Mouse (Mus musculus) intestine, embryonic 16.5 days (tissue): ENCODE measurements around the gene Rad17. TPM values are rescaled to one million over a fixed set of nuclear protein-coding genes. Genes with fewer than 3 reads are reported as not detected.
A peak's percentile ranks its signal among the peaks of the same experiment; 100 is the strongest.

Experiments used
- ATAC-seq: fragments of 200-750 bp; cut with Nextera tagmentation; 2 replicates; pipeline ENCODE4 v1.8.0; 2017; ENCODE audit warnings: moderate TSS enrichment, moderate library complexity
- H3K27ac ChIP-seq: fragments of 300-500 bp; sonication (generic); 2 replicates; pipeline ENCODE4 v1.5.1; 2014; ENCODE audit warnings: mild to moderate bottlenecking, low read length
- H3K27me3 ChIP-seq: fragments of 300-500 bp; sonication (generic); replicated peaks from 2 replicates; pipeline ENCODE4 v1.6.1; 2014; ENCODE audit warnings: low read length, control low read depth, mixed read lengths; ENCODE audit not compliant: control insufficient read depth, insufficient read depth
- H3K36me3 ChIP-seq: fragments of 300-500 bp; sonication (generic); 2 replicates; pipeline ENCODE4 v1.6.1; 2014; ENCODE audit warnings: low read length, control low read depth; ENCODE audit not compliant: control insufficient read depth, insufficient read depth
- H3K4me1 ChIP-seq: fragments of 300-500 bp; sonication (generic); 2 replicates; pipeline ENCODE4 v1.6.1; 2014; ENCODE audit warnings: low read length, control low read depth, mixed read lengths; ENCODE audit not compliant: control insufficient read depth, insufficient read depth
- H3K4me2 ChIP-seq: fragments of 300-500 bp; sonication (generic); 2 replicates; pipeline ENCODE4 v1.6.1; 2014; ENCODE audit warnings: low read depth, low read length, control low read depth
- H3K4me3 ChIP-seq: fragments of 300-500 bp; sonication (generic); 2 replicates; pipeline ENCODE4 v1.5.1; 2014; ENCODE audit warnings: mild to moderate bottlenecking, low read length
- H3K9ac ChIP-seq: fragments of 300-500 bp; sonication (generic); 2 replicates; pipeline ENCODE4 v1.6.1; 2014; ENCODE audit warnings: low read depth, low read length
- H3K9me3 ChIP-seq: fragments of 300-500 bp; sonication (generic); 2 replicates; pipeline ENCODE4 v1.6.1; 2016; ENCODE audit warnings: low read length, control low read depth; ENCODE audit not compliant: control insufficient read depth
- WGBS: fragments of 180-500 bp; shearing (Covaris S2); extraction: QIAGEN DNeasy Blood & Tissue Kit; methylation state at CpG from one replicate; pipeline ENCODE4 v1.1.7; 2014; 5-methylcytosine and 5-hydroxymethylcytosine counted together
- polyA plus RNA-seq: library from polyadenylated mRNA; unstranded; fragments of >200 nt; fragmentation: Nextera tagmentation; extraction: Ambion mirVana; gene quantifications from 2 replicates; pipeline ENCODE4 v1.2.1, GENCODE M21; 2015

Rad17 gene
- polyA plus RNA-seq, 1 experiment from 2014 or later, result 15.8 TPM

DNA sequence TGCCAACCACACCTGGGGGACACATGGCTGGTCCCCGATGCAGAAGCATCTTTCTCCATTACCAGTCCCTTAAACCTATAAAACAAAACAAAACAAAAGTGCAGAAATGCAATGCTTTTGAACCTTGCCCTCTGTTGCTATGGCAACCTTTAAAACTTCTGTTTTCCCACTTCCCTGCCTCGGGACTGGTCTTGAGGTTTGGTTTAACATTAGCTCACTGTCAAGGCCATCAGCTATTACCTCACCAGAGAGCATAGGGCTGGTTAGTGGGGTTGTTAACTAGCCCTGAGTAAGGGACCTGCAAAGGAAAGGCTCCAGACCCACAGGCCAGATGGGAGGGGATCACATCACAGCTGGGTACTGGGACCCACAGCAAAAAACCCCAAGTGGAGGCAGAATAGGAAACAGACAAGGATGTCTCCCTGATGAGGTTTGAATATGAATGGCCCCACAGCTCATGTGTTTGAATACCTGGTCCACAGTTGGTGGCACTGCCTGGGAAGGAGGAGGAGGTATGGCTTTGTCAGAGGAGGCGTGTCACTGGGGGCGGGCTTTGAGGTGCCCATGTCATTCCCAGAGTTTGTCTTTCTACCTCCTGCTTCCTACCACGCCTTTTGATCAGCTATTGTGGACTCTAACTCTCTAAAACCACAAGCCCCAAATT is 48.5 kb downstream of the Rad17 start:
- 53% methylated on average over 5 of the region's 5 CpGs for WGBS
- H3K4me3 ChIP-seq, result no peak overlapping the region
- H3K4me2 ChIP-seq, result no peak overlapping the region
- peak; percentile 91 for ATAC-seq
- H3K9ac ChIP-seq, result no peak overlapping the region
- H3K27ac ChIP-seq, result peak overlapping the region; percentile 80
- H3K36me3 ChIP-seq, result peaks cover 6% of the 10 kb centered on the region; the same call in 1 of the 2 replicates
- no peaks in the 10 kb centered on the region for H3K27me3 ChIP-seq
- H3K4me1 ChIP-seq, result peaks cover 12% of the 10 kb centered on the region
- 0 out of 2 replicates have a peak, but pooled peaks cover 4% of the 10 kb centered on the region for H3K9me3 ChIP-seq

DNA sequence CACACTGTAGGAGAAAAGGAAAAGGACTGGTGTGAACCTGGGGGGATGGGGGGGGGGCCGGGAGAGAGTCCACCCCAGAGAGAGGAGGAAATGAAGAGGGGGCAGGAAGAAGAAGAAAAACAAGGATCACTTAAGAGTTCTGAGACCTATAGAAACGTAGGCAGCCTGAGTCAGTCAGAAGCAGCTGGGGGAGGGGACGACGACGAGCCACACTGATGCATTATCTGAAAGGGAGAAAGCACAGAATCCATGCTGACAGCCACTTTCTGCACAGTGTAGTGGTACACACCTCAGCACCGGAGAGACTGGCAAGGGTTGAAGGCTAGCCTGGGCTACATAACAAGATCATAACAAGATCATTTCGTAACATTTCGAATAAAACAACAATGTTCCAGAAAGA is 49.8 kb downstream of the Rad17 start:
- no peak overlapping the region for H3K4me3 ChIP-seq
- 62% methylated on average over 8 of the region's 8 CpGs for WGBS
- H3K36me3 ChIP-seq, result peaks cover 6% of the 10 kb centered on the region; the same call in 1 of the 2 replicates
- peak; percentile 17; the same call in 1 of the 2 replicates for ATAC-seq
- H3K9me3 ChIP-seq, result 0 out of 2 replicates have a peak, but pooled peaks cover 4% of the 10 kb centered on the region
- H3K27ac ChIP-seq, result peak overlapping the region; percentile 17; the same call in 1 of the 2 replicates
- H3K27me3 ChIP-seq, result no peaks in the 10 kb centered on the region
- H3K4me1 ChIP-seq, result peaks cover 8% of the 10 kb centered on the region
- no peak overlapping the region for H3K4me2 ChIP-seq
- H3K9ac ChIP-seq, result 0 out of 2 replicates have a peak overlapping the region, but pooled peaks have one; percentile 1

DNA sequence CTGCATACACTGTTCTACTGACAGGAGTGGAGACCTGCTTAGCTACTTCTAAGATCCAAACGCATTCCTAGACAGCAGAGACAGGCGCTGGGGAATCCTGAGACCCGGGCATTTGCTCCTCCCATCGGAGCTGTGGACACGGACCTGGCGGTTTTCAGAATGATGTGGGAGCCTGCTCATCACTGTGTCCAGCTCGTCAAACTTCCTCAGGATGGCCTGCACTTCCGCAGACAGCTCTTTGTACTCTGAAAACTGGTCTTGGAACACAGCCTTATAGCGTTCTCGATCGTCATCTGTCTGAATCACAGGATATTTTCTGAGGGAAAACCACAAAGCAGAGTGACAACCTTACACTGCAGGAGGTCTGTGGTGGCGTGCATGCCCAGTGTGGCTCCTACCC is 50.5 kb downstream of the Rad17 start:
- Histone ChIP-seq H3K9me3 (0 out of 2 replicates have a peak, but pooled peaks cover 4% of the 10 kb centered on the region), H3K27ac (no peak overlapping the region), H3K4me2 (no peak overlapping the region), H3K4me1 (peaks cover 8% of the 10 kb centered on the region), H3K36me3 (peaks cover 6% of the 10 kb centered on the region; the same call in 1 of the 2 replicates), H3K4me3 (no peak overlapping the region), H3K27me3 (no peaks in the 10 kb centered on the region), H3K9ac (no peak overlapping the region)
- ATAC-seq, result no peak
- WGBS, result 82% methylated on average over 12 of the region's 12 CpGs

DNA sequence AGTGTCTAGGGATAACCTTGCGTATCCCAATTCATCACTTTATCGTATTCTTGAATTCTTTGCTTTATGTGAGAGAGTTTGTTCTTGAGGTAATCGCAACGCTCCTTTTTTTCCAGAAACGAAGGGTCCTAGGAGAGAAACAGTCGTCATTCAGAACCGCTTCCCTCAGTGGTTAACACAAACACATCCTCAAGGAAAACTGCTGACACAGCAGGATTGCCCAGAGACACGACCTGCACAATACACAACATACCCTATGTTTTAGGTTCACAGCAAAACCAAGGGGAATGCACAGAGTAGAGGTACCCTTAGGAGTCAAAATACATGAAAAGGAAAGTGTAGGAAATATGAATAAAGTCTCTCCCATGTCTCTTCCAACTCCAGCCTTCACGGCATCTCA is 53.6 kb downstream of the Rad17 start:
- H3K36me3 ChIP-seq, result no peaks in the 10 kb centered on the region
- no peaks in the 10 kb centered on the region for H3K9me3 ChIP-seq
- H3K27ac ChIP-seq, result no peak overlapping the region
- no peak overlapping the region for H3K4me3 ChIP-seq
- H3K27me3 ChIP-seq, result no peaks in the 10 kb centered on the region
- no peak for ATAC-seq
- peaks cover 8% of the 10 kb centered on the region for H3K4me1 ChIP-seq
- H3K4me2 ChIP-seq, result no peak overlapping the region
- WGBS, result 77% methylated on average over 9 of the region's 9 CpGs
- no peak overlapping the region for H3K9ac ChIP-seq

DNA sequence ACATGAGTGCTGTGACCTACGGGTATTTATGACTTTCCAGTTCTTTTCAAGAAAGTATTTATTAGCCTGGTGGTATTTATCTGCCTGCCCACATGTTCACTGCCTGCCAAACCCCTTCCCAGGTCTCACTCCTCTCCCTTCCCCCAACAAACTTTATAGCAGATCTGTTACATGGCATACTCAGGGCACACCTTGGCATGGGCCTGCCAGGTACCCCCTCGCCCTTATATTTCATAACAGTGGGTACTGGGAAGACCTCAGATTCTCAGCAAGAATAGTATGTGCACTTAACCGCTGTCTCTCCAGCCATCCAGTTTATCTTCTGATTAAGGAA is 55.3 kb downstream of the Rad17 start:
- Histone ChIP-seq H3K9me3 (no peaks in the 10 kb centered on the region), H3K36me3 (no peaks in the 10 kb centered on the region), H3K4me3 (no peak overlapping the region), H3K27me3 (no peaks in the 10 kb centered on the region), H3K4me1 (peaks cover 2% of the 10 kb centered on the region; the same call in 1 of the 2 replicates), H3K27ac (no peak overlapping the region), H3K4me2 (no peak overlapping the region), H3K9ac (no peak overlapping the region)
- 62% methylated on average over 3 of the region's 3 CpGs for WGBS
- no peak; the same call in none of the 2 replicates for ATAC-seq

DNA sequence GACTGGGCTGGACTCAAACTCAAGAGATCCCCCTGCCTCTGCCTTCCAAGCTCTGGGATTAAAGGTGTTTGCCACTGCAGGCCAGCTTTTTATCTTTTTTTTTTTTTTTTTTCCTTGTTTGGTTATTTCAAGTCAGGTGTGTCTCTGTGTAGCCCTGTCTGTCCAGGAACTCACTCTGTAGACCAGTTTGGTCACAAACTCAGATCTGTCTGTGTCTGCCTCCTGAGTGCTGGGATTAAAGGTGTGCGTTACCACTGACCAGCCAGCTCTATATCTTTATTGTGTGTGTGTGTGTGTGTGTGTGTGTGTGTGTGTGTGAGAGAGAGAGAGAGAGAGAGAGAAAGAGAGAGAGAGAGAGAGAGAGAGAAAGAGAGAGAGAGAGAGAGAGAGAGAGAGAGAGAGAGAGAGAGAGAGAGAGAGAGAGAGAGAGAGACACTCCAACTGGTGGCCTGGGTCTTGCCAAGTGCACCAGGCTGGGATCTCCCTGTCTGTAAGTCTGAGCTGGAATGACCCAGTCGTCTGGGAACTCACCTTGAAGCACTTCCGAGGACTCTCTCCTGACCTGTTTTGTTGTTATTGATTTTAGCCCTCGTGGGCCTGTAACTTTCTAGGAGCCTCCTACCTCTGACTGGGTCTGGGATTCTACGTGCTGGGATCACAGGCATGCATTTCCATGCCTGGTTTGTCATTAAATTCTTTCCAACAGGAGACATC is 55.9 kb downstream of the Rad17 start:
- Histone ChIP-seq H3K4me3 (no peak overlapping the region), H3K27me3 (no peaks in the 10 kb centered on the region), H3K9ac (no peak overlapping the region), H3K9me3 (no peaks in the 10 kb centered on the region), H3K36me3 (no peaks in the 10 kb centered on the region), H3K4me1 (no peaks in the 10 kb centered on the region), H3K27ac (peak overlapping the region; percentile 28), H3K4me2 (no peak overlapping the region)
- WGBS, result 48% methylated on average over 5 of the region's 5 CpGs
- peak; percentile 77 for ATAC-seq

DNA sequence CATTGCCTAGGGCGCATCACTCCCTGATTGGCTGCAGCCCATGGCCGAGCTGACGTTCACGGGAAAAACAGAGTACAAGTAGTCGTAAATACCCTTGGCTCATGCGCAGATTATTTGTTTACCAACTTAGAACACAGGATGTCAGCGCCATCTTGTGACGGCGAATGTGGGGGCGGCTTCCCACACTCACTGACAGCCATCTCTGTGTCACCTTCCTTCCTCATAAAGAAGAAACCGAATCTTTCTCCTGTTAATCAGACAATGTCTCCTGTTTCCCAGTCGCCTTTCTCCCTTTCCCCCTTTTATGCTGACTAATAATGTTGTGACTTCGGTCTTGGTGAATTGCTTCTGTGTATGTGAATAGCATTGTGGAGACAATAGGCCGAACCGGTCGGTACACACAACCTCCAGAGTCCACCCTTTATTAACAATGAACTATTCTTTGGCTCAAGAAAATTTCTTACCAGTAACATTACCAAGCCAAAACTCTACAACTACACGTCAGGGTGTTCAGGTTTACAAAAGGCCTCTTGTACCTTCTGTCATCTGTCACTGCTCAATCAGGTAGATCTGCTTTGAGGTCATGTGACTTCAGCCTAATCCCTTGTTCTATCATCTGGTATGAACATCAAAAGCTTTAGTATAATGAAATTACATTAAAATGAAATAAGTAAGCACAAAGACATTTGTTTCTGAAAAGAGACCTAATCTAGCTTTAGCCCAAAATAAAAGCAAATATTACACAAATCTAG is 56.6 kb downstream of the Rad17 start:
- 59% methylated on average over 11 of the region's 17 CpGs for WGBS
- Histone ChIP-seq H3K4me3 (no peak overlapping the region), H3K27me3 (no peaks in the 10 kb centered on the region), H3K9ac (no peak overlapping the region), H3K27ac (no peak overlapping the region; the same call in 1 of the 2 replicates), H3K4me2 (no peak overlapping the region), H3K9me3 (no peaks in the 10 kb centered on the region), H3K36me3 (no peaks in the 10 kb centered on the region), H3K4me1 (no peaks in the 10 kb centered on the region)
- peak; percentile 56 for ATAC-seq

DNA sequence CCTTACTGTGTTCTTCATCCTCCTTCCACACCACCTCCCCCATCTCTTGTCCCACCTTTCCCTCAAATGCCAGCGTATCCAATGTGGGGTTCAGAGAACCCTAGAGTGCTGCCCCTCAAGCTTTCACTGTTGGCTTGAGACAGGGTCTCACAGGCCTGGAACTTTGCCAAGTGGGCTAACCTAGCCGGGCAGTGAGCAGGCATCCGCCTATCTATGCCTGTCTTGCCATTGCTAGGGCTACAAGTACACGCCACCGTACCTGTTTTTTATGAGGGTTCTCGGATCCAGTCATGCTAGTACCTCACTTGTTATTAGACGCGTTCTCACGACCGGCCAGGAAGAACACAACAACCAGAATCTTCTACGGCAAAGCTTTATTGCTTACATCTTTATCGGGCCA is 62.2 kb downstream of the Rad17 start:
- Histone ChIP-seq H3K36me3 (no peaks in the 10 kb centered on the region), H3K4me3 (no peak overlapping the region), H3K4me2 (0 out of 2 replicates have a peak overlapping the region, but pooled peaks have one; percentile 27), H3K9ac (no peak overlapping the region), H3K27ac (no peak overlapping the region), H3K4me1 (no peaks in the 10 kb centered on the region), H3K27me3 (no peaks in the 10 kb centered on the region), H3K9me3 (no peaks in the 10 kb centered on the region)
- WGBS, result 84% methylated on average over 11 of the region's 12 CpGs
- ATAC-seq, result no peak

DNA sequence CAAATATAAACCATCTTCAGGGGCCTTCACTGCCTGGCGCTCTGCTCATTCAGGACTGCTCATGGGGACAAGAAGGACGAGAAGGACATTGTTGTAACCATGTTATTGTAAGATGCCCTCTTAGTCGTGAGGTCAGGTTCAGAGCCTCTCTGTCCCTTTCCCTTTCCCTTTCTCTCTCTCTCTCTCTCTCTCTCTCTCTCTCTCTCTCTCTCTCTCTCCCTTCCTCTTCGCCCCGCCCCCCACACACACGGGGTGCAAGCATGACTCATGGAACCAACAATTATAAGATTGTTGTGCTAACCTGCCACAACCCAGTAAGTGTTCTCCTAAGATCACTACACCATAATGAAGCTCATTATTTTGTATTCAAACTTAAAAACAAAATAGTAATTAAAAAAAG is 68.7 kb downstream of the Rad17 start:
- 33% methylated on average over 6 of the region's 6 CpGs for WGBS
- Histone ChIP-seq H3K9me3 (no peaks in the 10 kb centered on the region), H3K4me3 (no peak overlapping the region), H3K4me1 (no peaks in the 10 kb centered on the region), H3K27ac (no peak overlapping the region), H3K36me3 (no peaks in the 10 kb centered on the region), H3K9ac (no peak overlapping the region; the same call in 1 of the 2 replicates), H3K27me3 (no peaks in the 10 kb centered on the region), H3K4me2 (no peak overlapping the region)
- ATAC-seq, result no peak
